ENCODE assay signal across 39 mouse cellular contexts in genomic region chr5:120778941-120779340, GRCm38 (mm10). TPM values are rescaled to one million over a fixed set of nuclear protein-coding genes. Genes with fewer than 3 reads are reported as not detected.
A peak's percentile ranks its signal among the peaks of the same experiment; 100 is the strongest.
DNase-seq lines count a peak whose midpoint lies in the region; ATAC-seq and TF ChIP-seq lines count a peak whose summit lies in the region.
"Had no signal": no experiment of that assay in that cellular context is flagged by ENCODE, and none has a peak within 500 bp of the region (broad histone marks: within the 10 kb centered on the region; RNA-seq: fewer than 3 reads in every experiment).

No protein-coding gene starts in this region.

- TF ChIP-seq EP300 in MEL (IDR thresholded peaks at IDR 0.05; ENCODE audit: low read depth in 1 of 2, low read length in 2 of 2) = no peak; a peak in 1 of 4 replicates

- H3K4me3 ChIP-seq in heart, embryonic 16.5 days (ENCODE audit: low read length) = no peak overlapping the region
- H3K4me3 ChIP-seq in MEL (ENCODE audit: control insufficient read depth in 1 of 2, insufficient read depth in 1 of 2, low read depth in 2 of 2, low read length in 2 of 2) = no peak overlapping the region
- H3K4me3 ChIP-seq in forebrain, embryonic 10.5 days = no peak overlapping the region
- H3K4me3 ChIP-seq: erythroblast, embryonic 14.5 days; forebrain, embryonic 12.5 days; heart, embryonic 10.5 days; hindbrain, embryonic 10.5 days; hindbrain, embryonic 15.5 days; kidney, embryonic 15.5 days; limb, embryonic 10.5 days; limb, embryonic 15.5 days; liver, embryonic 13.5 days had no signal

- no peak for TF ChIP-seq RAD21 in MEL (IDR thresholded peaks at IDR 0.05; ENCODE audit: low read depth, low read length)

- H3K4me1 ChIP-seq in heart, embryonic 16.5 days (ENCODE audit: control insufficient read depth, insufficient read depth, low read length) = peaks cover 26% of the 10 kb centered on the region
- H3K4me1 ChIP-seq in MEL (ENCODE audit: control insufficient read depth in 1 of 2, insufficient read depth in 2 of 2, low read length in 2 of 2) = peaks cover 15 to 48% of the 10 kb centered on the region in 2 experiments
- H3K4me1 ChIP-seq in forebrain, embryonic 10.5 days = peaks cover 7% of the 10 kb centered on the region; the same call in 1 of the 2 replicates
- H3K4me1 ChIP-seq: forebrain, embryonic 12.5 days; hindbrain, embryonic 15.5 days had no signal

- no peak for DNase-seq in heart, adult 8-10 months (ENCODE audit: low spot score)
- DNase-seq in 3T3-L1 (ENCODE audit: low read depth, low spot score) (peak; percentile 28), MEL (ENCODE audit: low read depth, low spot score) (no peak)
- DNase-seq in thymus, postnatal 25 days = peak; percentile 36
- no peak for DNase-seq in forebrain, embryonic 10.5 days (ENCODE audit: extremely low spot score, low spot score)
- no peak for DNase-seq in adrenal gland, adult (ENCODE audit: inconsistent age in 2 of 2, low spot score in 1 of 2)
- DNase-seq: adrenal gland, postnatal 14 days; cerebellum, adult 11-12 months; cerebellum, postnatal 10 days; forebrain, postnatal 0 days; gastrocnemius, postnatal 10 days; heart, postnatal 14 days; kidney, adult 18-20 months; kidney, postnatal 4 days; layer of hippocampus, postnatal 36 days; liver, embryonic 13.5 days; lung, adult 18-20 months; lung, postnatal 4 days; midbrain, embryonic 14.5 days; right cerebral cortex, adult 18-20 months; spleen, adult 18-20 months had no signal

- no peak for TF ChIP-seq POLR2A in MEL (IDR thresholded peaks at IDR 0.05; ENCODE audit: control insufficient read depth in 1 of 2, insufficient read depth in 1 of 2, low read depth in 1 of 2, low read length in 2 of 2, poor library complexity in 1 of 2)

- no peaks in the 10 kb centered on the region for H3K9me3 ChIP-seq in heart, embryonic 16.5 days (replicated peaks; ENCODE audit: control insufficient read depth, low read length)
- no peaks in the 10 kb centered on the region for H3K9me3 ChIP-seq in MEL (replicated peaks; ENCODE audit: insufficient read depth, low read length)
- no peaks in the 10 kb centered on the region for H3K9me3 ChIP-seq in forebrain, embryonic 10.5 days
- H3K9me3 ChIP-seq: forebrain, embryonic 12.5 days; heart, embryonic 10.5 days; hindbrain, embryonic 10.5 days; hindbrain, embryonic 15.5 days; kidney, embryonic 15.5 days; limb, embryonic 10.5 days; limb, embryonic 15.5 days; liver, embryonic 13.5 days had no signal

- no peaks in the 10 kb centered on the region for H3K79me2 ChIP-seq in MEL (ENCODE audit: control insufficient read depth, insufficient read depth, low read length, poor library complexity)

- H3K27ac ChIP-seq in heart, embryonic 16.5 days (ENCODE audit: low read length) = peak overlapping the region; percentile 90
- H3K27ac ChIP-seq in MEL (ENCODE audit: control insufficient read depth, low read depth, low read length) = no peak overlapping the region
- H3K27ac ChIP-seq in forebrain, embryonic 10.5 days = no peak overlapping the region
- H3K27ac ChIP-seq: forebrain, embryonic 12.5 days; heart, embryonic 10.5 days; hindbrain, embryonic 10.5 days; hindbrain, embryonic 15.5 days; kidney, embryonic 15.5 days; limb, embryonic 10.5 days; limb, embryonic 15.5 days; liver, embryonic 13.5 days had no signal

- TF ChIP-seq CTCF in MEL (IDR thresholded peaks at IDR 0.05 in 2 of 3, conservative IDR thresholded peaks at IDR 0.05 in 1 of 3; ENCODE audit: control insufficient read depth in 1 of 3, insufficient read depth in 1 of 3, low read depth in 2 of 3, low read length in 3 of 3, poor library complexity in 1 of 3, severe bottlenecking in 1 of 3) = no peak

- H3K4me2 ChIP-seq in heart, embryonic 16.5 days (ENCODE audit: low read depth, low read length) = no peak overlapping the region
- H3K4me2 ChIP-seq: forebrain, embryonic 12.5 days; hindbrain, embryonic 15.5 days; kidney, embryonic 15.5 days; limb, embryonic 15.5 days; liver, embryonic 13.5 days had no signal

- ATAC-seq in heart, embryonic 16.5 days (replicated peaks; ENCODE audit: extremely low read depth, insufficient read depth, low FRiP score) = no peak
- ATAC-seq: forebrain, postnatal 0 days; lung, postnatal 0 days had no signal

- 39% methylated on average over 2 of the region's 2 CpGs for WGBS in heart, embryonic 16.5 days
- 85% methylated on average over 2 of the region's 2 CpGs for WGBS in forebrain, embryonic 10.5 days

- H3K9ac ChIP-seq in heart, embryonic 16.5 days (ENCODE audit: low read length) = no peak overlapping the region
- no peak overlapping the region for H3K9ac ChIP-seq in MEL (ENCODE audit: control insufficient read depth, low read depth, low read length, poor library complexity, severe bottlenecking)
- H3K9ac ChIP-seq: forebrain, embryonic 12.5 days; forebrain, postnatal 0 days; hindbrain, embryonic 15.5 days; kidney, embryonic 15.5 days; limb, embryonic 15.5 days; liver, embryonic 13.5 days had no signal

- H3K36me3 ChIP-seq in heart, embryonic 16.5 days (ENCODE audit: control insufficient read depth, insufficient read depth) = no peaks in the 10 kb centered on the region
- peaks cover 0 to 11% of the 10 kb centered on the region in 2 experiments; a peak in 2 of 4 replicates for H3K36me3 ChIP-seq in MEL (ENCODE audit: control insufficient read depth in 1 of 2, insufficient read depth in 2 of 2, low read length in 2 of 2)
- no peaks in the 10 kb centered on the region for H3K36me3 ChIP-seq in forebrain, embryonic 10.5 days (replicated peaks)
- H3K36me3 ChIP-seq: forebrain, embryonic 12.5 days; heart, embryonic 10.5 days; hindbrain, embryonic 10.5 days; hindbrain, embryonic 15.5 days; kidney, embryonic 15.5 days; limb, embryonic 10.5 days; limb, embryonic 15.5 days; liver, embryonic 13.5 days had no signal

- no peaks in the 10 kb centered on the region for H3K27me3 ChIP-seq in heart, embryonic 16.5 days (ENCODE audit: control insufficient read depth, insufficient read depth, low read length)
- H3K27me3 ChIP-seq in MEL (ENCODE audit: control insufficient read depth in 1 of 2, insufficient read depth in 2 of 2, low read length in 2 of 2) = no peaks in the 10 kb centered on the region
- no peaks in the 10 kb centered on the region for H3K27me3 ChIP-seq in forebrain, embryonic 10.5 days (ENCODE audit: poor library complexity, severe bottlenecking)
- H3K27me3 ChIP-seq: hindbrain, embryonic 15.5 days; kidney, embryonic 15.5 days; limb, embryonic 15.5 days; liver, embryonic 13.5 days had no signal

TF ChIP-seq in MEL, 35 proteins besides CTCF, POLR2A, EP300 and RAD21:
- TF ChIP-seq ETS1 (IDR thresholded peaks at IDR 0.05; ENCODE audit: low read depth, low read length) = 0 out of 2 replicates have a peak, but pooled peaks have one; percentile 5
- 0 out of 2 replicates have a peak, but pooled peaks have one; percentile 10 for TF ChIP-seq BHLHE40 (IDR thresholded peaks at IDR 0.05; ENCODE audit: borderline replicate concordance, low read depth, low read length)
- TF ChIP-seq TAL1 (IDR thresholded peaks at IDR 0.05; ENCODE audit: low read length) = no peak

RNA-seq across cellular contexts. Expression of gene Oas3, which starts 1.5 kb away (rescaled TPM):
- polyA plus RNA-seq in heart, embryonic 16.5 days (2015; fragmentation: Nextera tagmentation; extraction: Ambion mirVana) = 0.59 and 0.80 TPM in 2 replicates
- under 1 TPM in 2 of 4 experiments, not detected in 2; 0.16 to 0.26 TPM for total RNA-seq in heart, adult 8-10 months (2022)
- 1.6 and 1.9 TPM in 2 replicates for total RNA-seq in MEL (2012; rRNA removed)
- 1 to 10 TPM in 1 of 2 experiments, not detected in 1; 4.0 TPM for polyA plus RNA-seq in MEL (2012; ENCODE audit: insufficient read depth in 1 of 2, insufficient read length in 2 of 2, low read depth in 1 of 2, low replicate concordance in 2 of 2, missing spikeins in 1 of 2)
- polyA plus RNA-seq in forebrain, embryonic 10.5 days (2016; fragmentation: Nextera tagmentation; extraction: Ambion mirVana) = 0.07 and 0.14 TPM in 2 replicates
- total RNA-seq: gastrocnemius, postnatal 10 days; layer of hippocampus, postnatal 36 days had no signal
- polyA plus RNA-seq: neural tube, embryonic 11.5 days had no signal

RNA-seq across cellular contexts. Expression of gene Oas1e, which starts 16.4 kb away (rescaled TPM):
- not detected in 2 replicates for polyA plus RNA-seq in heart, embryonic 16.5 days (2015; fragmentation: Nextera tagmentation; extraction: Ambion mirVana)
- total RNA-seq in heart, adult 8-10 months (2022) = not detected
- total RNA-seq in MEL (2012; rRNA removed) = not detected in 2 replicates
- not detected for polyA plus RNA-seq in MEL (2012; ENCODE audit: insufficient read depth in 1 of 2, insufficient read length in 2 of 2, low read depth in 1 of 2, low replicate concordance in 2 of 2, missing spikeins in 1 of 2)
- polyA plus RNA-seq in forebrain, embryonic 10.5 days (2016; fragmentation: Nextera tagmentation; extraction: Ambion mirVana) = not detected in 2 replicates
- total RNA-seq: adrenal gland, postnatal 14 days; CH12.LX; common myeloid progenitor, adult 5-6 weeks; forebrain, postnatal 0 days; gastrocnemius, postnatal 10 days; heart, postnatal 14 days; layer of hippocampus, adult 8-10 months; layer of hippocampus, postnatal 36 days; left cerebral cortex, postnatal 10 days had no signal
- polyA plus RNA-seq: erythroblast, embryonic 14.5 days; forebrain, embryonic 12.5 days; gonadal fat pad, adult 2 months; hindbrain, embryonic 10.5 days; intestine, embryonic 14.5 days; kidney, embryonic 15.5 days; limb, embryonic 10.5 days; limb, embryonic 15.5 days; liver, embryonic 13.5 days; neural tube, embryonic 11.5 days; stomach, embryonic 16.5 days had no signal

RNA-seq across cellular contexts. Expression of gene Oas2, which starts 29.3 kb away (rescaled TPM):
- 0.22 and 0.46 TPM in 2 replicates for polyA plus RNA-seq in heart, embryonic 16.5 days (2015; fragmentation: Nextera tagmentation; extraction: Ambion mirVana)
- 1 to 10 TPM in 1 of 4 experiments, under 1 TPM in 3; 0.62 to 1.0 (median 0.83) TPM for total RNA-seq in heart, adult 8-10 months (2022)
- 0.49 and 0.96 TPM in 2 replicates for total RNA-seq in MEL (2012; rRNA removed)
- polyA plus RNA-seq in MEL (2012; ENCODE audit: insufficient read depth in 1 of 2, insufficient read length in 2 of 2, low read depth in 1 of 2, low replicate concordance in 2 of 2, missing spikeins in 1 of 2) = 1 to 10 TPM in 1 of 2 experiments, not detected in 1; 5.2 TPM
- 0.11 TPM in 1 of 2 replicates, not detected in the other for polyA plus RNA-seq in forebrain, embryonic 10.5 days (2016; fragmentation: Nextera tagmentation; extraction: Ambion mirVana)
- total RNA-seq: CH12.LX had no signal
- polyA plus RNA-seq: erythroblast, embryonic 14.5 days; heart, embryonic 10.5 days; limb, embryonic 10.5 days; neural tube, embryonic 11.5 days had no signal

RNA-seq across cellular contexts. Expression of gene Oas1c, which starts 33.4 kb away (rescaled TPM):
- 0.60 and 0.77 TPM in 2 replicates for polyA plus RNA-seq in heart, embryonic 16.5 days (2015; fragmentation: Nextera tagmentation; extraction: Ambion mirVana)
- total RNA-seq in heart, adult 8-10 months (2022) = under 1 TPM; 0.22 to 0.52 (median 0.30) TPM
- 0.65 and 0.85 TPM in 2 replicates for total RNA-seq in MEL (2012; rRNA removed)
- polyA plus RNA-seq in MEL (2012; ENCODE audit: insufficient read depth in 1 of 2, insufficient read length in 2 of 2, low read depth in 1 of 2, low replicate concordance in 2 of 2, missing spikeins in 1 of 2) = 1 to 10 TPM in 1 of 2 experiments, not detected in 1; 1.8 TPM
- 0.33 and 0.41 TPM in 2 replicates for polyA plus RNA-seq in forebrain, embryonic 10.5 days (2016; fragmentation: Nextera tagmentation; extraction: Ambion mirVana)
- polyA plus RNA-seq: erythroblast, embryonic 14.5 days had no signal

Comparison
In these comparisons a context has a peak if more than half of its experiments do, and no peak if none do; other contexts are left out.
1. DNase-seq: peak in 3T3-L1 (single experiment) and thymus, postnatal 25 days (single experiment); none in heart, adult 8-10 months (single experiment), MEL (single experiment), forebrain, embryonic 10.5 days (single experiment) and adrenal gland, adult (0 of 2).